Mouse (Mus musculus) CH12.LX (cell line): ENCODE results near the gene Ggact. TPM values are rescaled to one million over a fixed set of nuclear protein-coding genes. Genes with fewer than 3 reads are reported as not detected.

Experiments used
- DNase-seq: peaks from one replicate; pipeline ENCODE4 v3.0.0-alpha.2; 2013; ENCODE audit errors: extremely low read depth
- H3K27ac ChIP-seq: 2 replicates; pipeline ENCODE4 v1.5.1; 2012; ENCODE audit warnings: low read depth, mild to moderate bottlenecking, control low read depth, moderate library complexity; ENCODE audit not compliant: insufficient read depth
- H3K27me3 ChIP-seq: replicated peaks from 2 replicates; pipeline ENCODE3; 2012; ENCODE audit warnings: inconsistent platforms
- H3K36me3 ChIP-seq, 2 experiments: replicated peaks in 1 of 2; 2 replicates each; pipeline versions ENCODE3 to v1.6.1; 2012; ENCODE audit warnings: inconsistent platforms in 1 of 2, low read length in 1 of 2, mild to moderate bottlenecking in 1 of 2, mixed read lengths in 1 of 2, moderate library complexity in 1 of 2; ENCODE audit not compliant: control insufficient read depth in 1 of 2, insufficient read depth in 1 of 2
- H3K4me1 ChIP-seq, 2 experiments: 2 replicates each; pipeline ENCODE4 v1.6.1; 2012; ENCODE audit warnings: inconsistent platforms in 1 of 2, moderate library complexity in 1 of 2; ENCODE audit not compliant: insufficient read depth in 2 of 2, control insufficient read depth in 1 of 2
- H3K4me2 ChIP-seq: 2 replicates; pipeline ENCODE4 v1.6.1; 2012; ENCODE audit warnings: low read depth, mild to moderate bottlenecking, control low read depth; ENCODE audit not compliant: poor library complexity, insufficient read depth, severe bottlenecking
- H3K4me3 ChIP-seq, 3 experiments: fragments of 150-350 bp in 1 of 3; sonication (generic) in 1 of 3; replicated peaks in 1 of 3; 2 replicates each; pipeline versions ENCODE3 to v1.5.1; 2011 to 2012; ENCODE audit warnings: low read depth in 2 of 3, low read length in 2 of 3, mild to moderate bottlenecking in 2 of 3, moderate library complexity in 2 of 3, control low read depth in 1 of 3, improper control_type of control experiment in 1 of 3, inconsistent platforms in 1 of 3, mixed read lengths in 1 of 3; ENCODE audit not compliant: poor library complexity in 1 of 3
- H3K79me2 ChIP-seq: replicated peaks from 2 replicates; pipeline ENCODE4 v1.6.1; 2012; ENCODE audit warnings: mild to moderate bottlenecking, moderate library complexity; ENCODE audit not compliant: control insufficient read depth, poor library complexity, insufficient read depth, severe bottlenecking; ENCODE audit errors: extremely low read depth
- H3K9ac ChIP-seq: 2 replicates; pipeline ENCODE4 v1.6.1; 2012; ENCODE audit warnings: low read depth, mild to moderate bottlenecking, control low read depth, moderate library complexity; ENCODE audit not compliant: insufficient read depth
- H3K9me3 ChIP-seq: replicated peaks from 2 replicates; pipeline ENCODE3; 2012; ENCODE audit warnings: low read length, inconsistent platforms, mixed read lengths
- CHD1 ChIP-seq: IDR thresholded peaks from 2 replicates; pipeline ENCODE4 v1.6.1; 2012; ENCODE audit warnings: low read depth, low read length, improper control_type of control experiment, inconsistent platforms
- CHD2 ChIP-seq: IDR thresholded peaks from 2 replicates; pipeline ENCODE4 v1.6.1; 2011; ENCODE audit warnings: low read length, improper control_type of control experiment
- CTCF ChIP-seq, 2 experiments: IDR thresholded peaks in 1 of 2; conservative IDR thresholded peaks in 1 of 2; 2 replicates each; pipeline ENCODE4 v1.5.1; 2011 to 2012; ENCODE audit warnings: low read depth in 2 of 2, low read length in 2 of 2, improper control_type of control experiment in 1 of 2, inconsistent platforms in 1 of 2, mild to moderate bottlenecking in 1 of 2, moderate library complexity in 1 of 2
- E2F4 ChIP-seq: IDR thresholded peaks from 2 replicates; pipeline ENCODE4 v1.6.1; 2011; ENCODE audit warnings: low read depth, low read length, improper control_type of control experiment; ENCODE audit not compliant: insufficient replicate concordance
- EP300 ChIP-seq: IDR thresholded peaks from 2 replicates; pipeline ENCODE4 v1.6.1; 2011; ENCODE audit warnings: low read length, improper control_type of control experiment
- ETS1 ChIP-seq: conservative IDR thresholded peaks from 2 replicates; pipeline ENCODE4 v1.6.1; 2012; ENCODE audit warnings: low read depth, mild to moderate bottlenecking, inconsistent platforms, low read length, improper control_type of control experiment, moderate library complexity
- GABPA ChIP-seq: IDR thresholded peaks from 2 replicates; pipeline ENCODE4 v1.6.1; 2012; ENCODE audit warnings: low read depth, low read length, improper control_type of control experiment, inconsistent platforms; ENCODE audit not compliant: insufficient replicate concordance
- IRF4 ChIP-seq: IDR thresholded peaks from 2 replicates; pipeline ENCODE4 v1.6.1; 2014; ENCODE audit warnings: low read depth, mild to moderate bottlenecking, inconsistent platforms, low read length, improper control_type of control experiment
- JUN ChIP-seq: IDR thresholded peaks from 2 replicates; pipeline ENCODE4 v1.6.1; 2011; ENCODE audit warnings: low read depth, mild to moderate bottlenecking, low read length, improper control_type of control experiment, moderate library complexity; ENCODE audit not compliant: insufficient read depth
- KAT2A ChIP-seq: IDR thresholded peaks from 2 replicates; pipeline ENCODE4 v1.6.1; 2012; ENCODE audit warnings: low read length, improper control_type of control experiment, inconsistent platforms; ENCODE audit not compliant: insufficient replicate concordance
- MAFK ChIP-seq: IDR thresholded peaks from 2 replicates; pipeline ENCODE4 v1.6.1; 2011; ENCODE audit warnings: low read length, improper control_type of control experiment; ENCODE audit not compliant: insufficient replicate concordance
- MAZ ChIP-seq: IDR thresholded peaks from 2 replicates; pipeline ENCODE4 v1.6.1; 2012; ENCODE audit warnings: low read depth, mild to moderate bottlenecking, inconsistent platforms, low read length, improper control_type of control experiment, moderate library complexity
- MEF2A ChIP-seq: IDR thresholded peaks from 2 replicates; pipeline ENCODE4 v1.6.1; 2014; ENCODE audit warnings: low read depth, mild to moderate bottlenecking, inconsistent platforms, low read length, improper control_type of control experiment, borderline replicate concordance
- MXI1 ChIP-seq: IDR thresholded peaks from 2 replicates; pipeline ENCODE4 v1.6.1; 2011; ENCODE audit warnings: mild to moderate bottlenecking, low read depth, low read length, improper control_type of control experiment
- NELFE ChIP-seq: IDR thresholded peaks from 2 replicates; pipeline ENCODE4 v1.6.1; 2011; ENCODE audit warnings: low read depth, low read length, improper control_type of control experiment
- RCOR1 ChIP-seq: conservative IDR thresholded peaks from 2 replicates; pipeline ENCODE4 v1.6.1; 2012; ENCODE audit warnings: low read depth, mild to moderate bottlenecking, inconsistent platforms, low read length, improper control_type of control experiment
- SIN3A ChIP-seq: IDR thresholded peaks from 2 replicates; pipeline ENCODE4 v1.6.1; 2012; ENCODE audit warnings: low read length, improper control_type of control experiment, inconsistent platforms
- UBTF ChIP-seq: IDR thresholded peaks from 2 replicates; pipeline ENCODE4 v1.6.1; 2012; ENCODE audit warnings: low read depth, mild to moderate bottlenecking, inconsistent platforms, low read length, improper control_type of control experiment, moderate library complexity
- ZKSCAN1 ChIP-seq: IDR thresholded peaks from 2 replicates; pipeline ENCODE4 v1.6.1; 2012; ENCODE audit warnings: low read depth, inconsistent platforms, low read length, improper control_type of control experiment, borderline replicate concordance
- ZMIZ1 ChIP-seq: IDR thresholded peaks from 2 replicates; pipeline ENCODE4 v1.6.1; 2012; ENCODE audit warnings: low read depth, mild to moderate bottlenecking, inconsistent platforms, low read length, improper control_type of control experiment
- ZNF384 ChIP-seq: IDR thresholded peaks from 2 replicates; pipeline ENCODE4 v1.6.1; 2012; ENCODE audit warnings: low read depth, low read length, improper control_type of control experiment, inconsistent platforms
- dilution Hi-C: fragments of 300-500 bp; cut with MboI; formaldehyde crosslinking; loops from 2 replicates; pipeline ENCODE4 v1.14.3; 2020; ENCODE audit warnings: low sequenced_read_pairs; ENCODE audit not compliant: extremely low pct_unique_long_range_greater_than_20kb, extremely low pct_ligation_motif_present
- in situ Hi-C: fragments of 300-500 bp; cut with MboI; formaldehyde crosslinking; loops from 3 replicates; pipeline ENCODE4 v1.14.3; 2019; ENCODE audit warnings: low sequenced_read_pairs, low pct_ligation_motif_present, low pct_unique_long_range_greater_than_20kb, mixed read lengths
- polyA plus RNA-seq: library from polyadenylated mRNA; unstranded; fragments of >175 nt; gene quantifications from 2 replicates; pipeline ENCODE4 v1.2.1, GENCODE M21; 2012; ENCODE audit warnings: low read depth; ENCODE audit not compliant: insufficient read length
- total RNA-seq, 2 experiments: library from RNA; depleted of rRNA; stranded (reverse); fragments of 300-350 nt in 1 of 2; fragments of >200 nt in 1 of 2; gene quantifications; 2 replicates each; pipeline ENCODE4 v1.2.3; 2012 to 2014

The Ggact gene
- total and polyA plus RNA-seq, 3 experiments: 30.6 to 40.3 (median 31.7) TPM

DNA sequence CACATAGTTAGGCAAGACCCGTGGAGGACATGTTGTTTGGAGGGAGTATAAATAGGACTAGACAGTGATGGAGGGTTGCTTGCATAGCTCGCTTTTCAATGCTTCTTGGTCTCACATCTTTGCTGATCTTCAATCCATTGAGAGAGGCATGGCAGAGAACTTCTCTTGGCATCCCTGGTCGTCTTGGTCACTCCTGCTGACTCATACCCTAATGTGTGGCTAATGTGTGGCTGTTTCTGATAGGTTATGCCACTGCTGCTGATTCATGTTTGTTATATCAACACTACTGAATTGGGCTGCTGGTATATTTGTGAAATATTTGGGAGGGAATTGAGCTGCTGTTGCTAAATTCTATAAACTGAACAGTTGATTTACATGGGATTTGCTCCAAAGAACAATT, 79.9 kb downstream of the Ggact start:
- TF ChIP-seq MXI1: no peak
- TF ChIP-seq ZNF384: no peak
- no peak for TF ChIP-seq ZKSCAN1
- TF ChIP-seq CHD2: no peak
- no peak for TF ChIP-seq NELFE
- TF ChIP-seq MAZ: no peak
- no peak for TF ChIP-seq E2F4
- no peak for TF ChIP-seq CTCF (conservative IDR thresholded peaks at IDR 0.05 in 1 of 2, IDR thresholded peaks at IDR 0.05 in 1 of 2; ENCODE audit: low read depth in 2 of 2, low read length in 2 of 2)
- TF ChIP-seq CHD1: no peak
- TF ChIP-seq EP300: no peak
- no peak overlapping the region for H3K4me2 ChIP-seq
- H3K36me3 ChIP-seq: no peaks in the 10 kb centered on the region
- dilution Hi-C loops: no loop called here
- no peaks in the 10 kb centered on the region for H3K79me2 ChIP-seq
- no peaks in the 10 kb centered on the region for H3K9me3 ChIP-seq
- peaks cover 10 to 18% of the 10 kb centered on the region in 2 experiments for H3K4me1 ChIP-seq
- no peaks in the 10 kb centered on the region for H3K27me3 ChIP-seq
- H3K27ac ChIP-seq: no peak overlapping the region
- in situ Hi-C loops: no loop called here
- no peak overlapping the region for H3K9ac ChIP-seq
- DNase-seq: no peak
- no peak overlapping the region for H3K4me3 ChIP-seq

DNA sequence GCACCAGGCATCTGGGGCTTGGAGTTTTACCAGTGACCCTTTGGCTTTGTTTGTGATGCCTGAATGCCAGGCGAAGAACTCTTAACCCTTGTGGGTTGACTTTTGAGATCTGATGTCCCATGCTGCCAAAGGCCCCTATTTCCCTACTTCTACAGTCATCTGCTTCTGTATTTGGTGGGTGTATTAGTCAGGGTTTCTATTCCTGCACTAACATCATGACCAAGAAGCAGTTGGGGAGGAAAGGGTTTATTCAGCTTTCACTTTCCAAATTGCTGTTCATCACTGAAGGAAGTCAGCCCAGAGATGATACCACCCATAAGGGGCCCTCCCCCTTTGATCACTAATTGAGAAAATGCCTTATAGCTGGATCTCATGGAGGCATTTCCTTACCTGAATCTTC, 83.1 kb downstream of the Ggact start:
- H3K9me3 ChIP-seq: no peaks in the 10 kb centered on the region
- in situ Hi-C loops: no loop called here
- no peak overlapping the region for H3K27ac ChIP-seq
- H3K9ac ChIP-seq: no peak overlapping the region
- H3K4me2 ChIP-seq: no peak overlapping the region
- no peak for TF ChIP-seq SIN3A
- peak; percentile 84 for TF ChIP-seq IRF4
- TF ChIP-seq MEF2A: peak; percentile 86
- TF ChIP-seq GABPA: no peak
- peak; percentile 86 for TF ChIP-seq ETS1
- no peak for TF ChIP-seq KAT2A
- no peak for TF ChIP-seq MAFK
- no peak for TF ChIP-seq UBTF
- TF ChIP-seq EP300: peak; percentile 72; the same call in 1 of the 2 replicates
- TF ChIP-seq ZMIZ1: no peak
- 0 out of 2 replicates have a peak, but pooled peaks have one; percentile 37 for TF ChIP-seq RCOR1
- TF ChIP-seq JUN: 0 out of 2 replicates have a peak, but pooled peaks have one; percentile 4
- TF ChIP-seq CHD2: peak; percentile 51; the same call in 1 of the 2 replicates
- TF ChIP-seq E2F4: no peak
- no peak overlapping the region for H3K4me3 ChIP-seq
- H3K4me1 ChIP-seq: peaks cover 13 to 18% of the 10 kb centered on the region in 2 experiments
- no peaks in the 10 kb centered on the region for H3K27me3 ChIP-seq
- dilution Hi-C loops: no loop called here
- H3K79me2 ChIP-seq: no peaks in the 10 kb centered on the region
- H3K36me3 ChIP-seq: peaks cover 5% of the 10 kb centered on the region in 2 experiments
- DNase-seq: peak; percentile 72
